Comparison of ENCODE assay signal across 1 mouse cellular context in genomic region chr12:99641278-99641677, GRCm38 (mm10).
TF ChIP-seq lines count a peak whose summit lies in the region.

No protein-coding gene starts in this region.

TF ChIP-seq in CH12.LX, 34 proteins besides CTCF, POLR2A, EP300 and RAD21 (continued from another document):
- TF ChIP-seq SMC3 (IDR thresholded peaks at IDR 0.05; ENCODE audit: low read depth, low read length): 0 out of 2 replicates have a peak, but pooled peaks have one; percentile 9
- TF ChIP-seq MAFK (IDR thresholded peaks at IDR 0.05; ENCODE audit: insufficient replicate concordance, low read length): peak; percentile 78; the same call in 1 of the 2 replicates
- no peak for TF ChIP-seq POLR2AphosphoS2 (IDR thresholded peaks at IDR 0.05; ENCODE audit: low read depth, low read length)
- TF ChIP-seq MEF2A (IDR thresholded peaks at IDR 0.05; ENCODE audit: borderline replicate concordance, low read depth, low read length): peak; percentile 90
- no peak for TF ChIP-seq CHD1 (IDR thresholded peaks at IDR 0.05; ENCODE audit: low read depth, low read length)
- TF ChIP-seq USF1 (IDR thresholded peaks at IDR 0.05; ENCODE audit: low read depth, low read length): no peak
- TF ChIP-seq IRF4 (IDR thresholded peaks at IDR 0.05; ENCODE audit: low read depth, low read length): peak; percentile 87
- no peak for TF ChIP-seq ZC3H11A (IDR thresholded peaks at IDR 0.05; ENCODE audit: low read depth, low read length)
- TF ChIP-seq MAX (IDR thresholded peaks at IDR 0.05; ENCODE audit: low read length): peak; percentile 76
- TF ChIP-seq ETS1 (conservative IDR thresholded peaks at IDR 0.05; ENCODE audit: low read depth, low read length): peak; percentile 85
- peak; percentile 96 for TF ChIP-seq MAZ (IDR thresholded peaks at IDR 0.05; ENCODE audit: low read depth, low read length)
